Comparison of ENCODE assay signal across 8 mouse cellular contexts in genomic region chr5:37717384-37717963, GRCm38 (mm10). TPM values are rescaled to one million over a fixed set of nuclear protein-coding genes. Genes with fewer than 3 reads are reported as not detected.
DNase-seq lines count a peak whose midpoint lies in the region; ATAC-seq and TF ChIP-seq lines count a peak whose summit lies in the region.

No protein-coding gene starts in this region.

- TF ChIP-seq EP300 in stomach, postnatal 0 days (optimal IDR thresholded peaks at IDR 0.05) = no peak

- H3K27ac ChIP-seq in intestine, embryonic 15.5 days = no peak overlapping the region
- peak overlapping the region; percentile 50; the same call in 1 of the 2 replicates for H3K27ac ChIP-seq in midbrain, embryonic 10.5 days (replicated peaks)
- H3K27ac ChIP-seq in stomach, postnatal 0 days (replicated peaks) = no peak overlapping the region

- peaks cover 15% of the 10 kb centered on the region for H3K4me1 ChIP-seq in E14TG2a.4 (replicated peaks; ENCODE audit: low read depth, low read length)
- H3K4me1 ChIP-seq in intestine, embryonic 15.5 days (replicated peaks) = no peaks in the 10 kb centered on the region; the same call in 1 of the 2 replicates
- H3K4me1 ChIP-seq in midbrain, embryonic 10.5 days = peaks cover 15% of the 10 kb centered on the region
- H3K4me1 ChIP-seq in stomach, postnatal 0 days (replicated peaks; ENCODE audit: control insufficient read depth, insufficient read depth) = no peaks in the 10 kb centered on the region

- ATAC-seq in intestine, embryonic 15.5 days = peak; percentile 70; the same call in 1 of the 2 replicates
- ATAC-seq in stomach, postnatal 0 days (ENCODE audit: low FRiP score, low TSS enrichment) = peak; percentile 68
- no peak for ATAC-seq in inflammation-experienced regulatory T-cells, adult 6 months

- peak overlapping the region; percentile 79 for H3K4me3 ChIP-seq in E14TG2a.4 (replicated peaks; ENCODE audit: low read length)
- peak overlapping the region; percentile 38 for H3K4me3 ChIP-seq in intestine, embryonic 15.5 days (replicated peaks)
- peak overlapping the region; percentile 62 for H3K4me3 ChIP-seq in midbrain, embryonic 10.5 days
- peak overlapping the region; percentile 37 for H3K4me3 ChIP-seq in stomach, postnatal 0 days (ENCODE audit: low read depth, low read length)

- no peak for TF ChIP-seq CTCF in E14TG2a.4 (conservative IDR thresholded peaks at IDR 0.05; ENCODE audit: low read length)
- TF ChIP-seq CTCF in stomach, postnatal 0 days (IDR thresholded peaks at IDR 0.05; ENCODE audit: low read depth) = peak; percentile 77

- intact Hi-C loops in left cerebral cortex, postnatal 25 days (cut with DNase I) = loop anchor here (1.0 to 5.0 kb wide), 2 partner anchors 280 to 419 kb away; no protein-coding TSS in a partner anchor

- H3K9ac ChIP-seq in intestine, embryonic 15.5 days = no peak overlapping the region
- no peak overlapping the region; the same call in 1 of the 2 replicates for H3K9ac ChIP-seq in stomach, postnatal 0 days (ENCODE audit: low read length)

- peaks cover 62% of the 10 kb centered on the region for H3K27me3 ChIP-seq in E14TG2a.4 (ENCODE audit: insufficient read depth, low read length)
- H3K27me3 ChIP-seq in intestine, embryonic 15.5 days (replicated peaks) = peaks cover 22% of the 10 kb centered on the region
- peaks cover 38% of the 10 kb centered on the region for H3K27me3 ChIP-seq in midbrain, embryonic 10.5 days (ENCODE audit: low read depth, poor library complexity, severe bottlenecking)
- H3K27me3 ChIP-seq in stomach, postnatal 0 days (ENCODE audit: control insufficient read depth, insufficient read depth, low read length) = no peaks in the 10 kb centered on the region

- H3K4me2 ChIP-seq in intestine, embryonic 15.5 days (replicated peaks) = peak overlapping the region; percentile 86
- peak overlapping the region; percentile 61 for H3K4me2 ChIP-seq in stomach, postnatal 0 days (replicated peaks; ENCODE audit: low read depth)

- DNase-seq in adrenal gland, postnatal 25 days = peak; percentile 30
- DNase-seq in forelimb bud, embryonic 11.5 days (ENCODE audit: low read depth, low spot score) = peak; percentile 52
- DNase-seq in left cerebral cortex, postnatal 25 days (ENCODE audit: low spot score in 2 of 2) = peak; percentile 55 to 68
- DNase-seq in midbrain, embryonic 10.5 days (ENCODE audit: low spot score) = peak; percentile 69
- DNase-seq in stomach, postnatal 0 days (ENCODE audit: low spot score) = peak; percentile 79

- 1% methylated on average over 14 of the region's 14 CpGs for WGBS in intestine, embryonic 15.5 days
- WGBS in midbrain, embryonic 10.5 days = under 1% methylated on average over 14 of the region's 14 CpGs
- WGBS in stomach, postnatal 0 days = 1% methylated on average over 13 of the region's 14 CpGs

- H3K36me3 ChIP-seq in E14TG2a.4 (ENCODE audit: insufficient read depth, low read length) = no peaks in the 10 kb centered on the region
- H3K36me3 ChIP-seq in intestine, embryonic 15.5 days = no peaks in the 10 kb centered on the region
- H3K36me3 ChIP-seq in midbrain, embryonic 10.5 days = no peaks in the 10 kb centered on the region
- no peaks in the 10 kb centered on the region for H3K36me3 ChIP-seq in stomach, postnatal 0 days (ENCODE audit: control insufficient read depth, insufficient read depth, low read length)

- peaks cover 14% of the 10 kb centered on the region for H3K9me3 ChIP-seq in E14TG2a.4 (ENCODE audit: low read length)
- H3K9me3 ChIP-seq in intestine, embryonic 15.5 days = no peaks in the 10 kb centered on the region
- no peaks in the 10 kb centered on the region for H3K9me3 ChIP-seq in midbrain, embryonic 10.5 days (replicated peaks)
- no peaks in the 10 kb centered on the region for H3K9me3 ChIP-seq in stomach, postnatal 0 days (ENCODE audit: control insufficient read depth, low read length)

RNA-seq across cellular contexts. Expression of gene Stk32b, which starts 0.5 kb away (rescaled TPM):
- total RNA-seq in adrenal gland, postnatal 25 days (2021) = 0.33 and 0.36 TPM in 2 replicates
- 0.29 and 0.35 TPM in 2 replicates for polyA plus RNA-seq in intestine, embryonic 15.5 days (2015; fragmentation: Nextera tagmentation; extraction: Ambion mirVana)
- 1 to 10 TPM; 2.4 TPM for total RNA-seq in left cerebral cortex, postnatal 25 days (2021)
- 0.99 and 2.1 TPM in 2 replicates for polyA plus RNA-seq in midbrain, embryonic 10.5 days (2016; fragmentation: Nextera tagmentation; extraction: Ambion mirVana)
- 3.1 and 5.2 TPM in 2 replicates for polyA plus RNA-seq in stomach, postnatal 0 days (2015; fragmentation: Nextera tagmentation; extraction: Ambion mirVana)
- polyA plus RNA-seq in inflammation-experienced regulatory T-cells, adult 6 months (2017; shearing (Covaris generic)) = not detected

RNA-seq across cellular contexts. Expression of gene Cytl1, which starts 17.8 kb away (rescaled TPM):
- 1.00 and 1.2 TPM in 2 replicates for total RNA-seq in adrenal gland, postnatal 25 days (2021)
- 0.93 and 1.1 TPM in 2 replicates for polyA plus RNA-seq in intestine, embryonic 15.5 days (2015; fragmentation: Nextera tagmentation; extraction: Ambion mirVana)
- total RNA-seq in left cerebral cortex, postnatal 25 days (2021) = 1 to 10 TPM; 1.2 to 1.3 TPM
- polyA plus RNA-seq in midbrain, embryonic 10.5 days (2016; fragmentation: Nextera tagmentation; extraction: Ambion mirVana) = 0.16 and 0.27 TPM in 2 replicates
- polyA plus RNA-seq in stomach, postnatal 0 days (2015; fragmentation: Nextera tagmentation; extraction: Ambion mirVana) = 0.33 and 0.34 TPM in 2 replicates
- not detected for polyA plus RNA-seq in inflammation-experienced regulatory T-cells, adult 6 months (2017; shearing (Covaris generic))
